Comparison of ENCODE assay signal across 30 mouse cellular contexts in the genomic region with DNA sequence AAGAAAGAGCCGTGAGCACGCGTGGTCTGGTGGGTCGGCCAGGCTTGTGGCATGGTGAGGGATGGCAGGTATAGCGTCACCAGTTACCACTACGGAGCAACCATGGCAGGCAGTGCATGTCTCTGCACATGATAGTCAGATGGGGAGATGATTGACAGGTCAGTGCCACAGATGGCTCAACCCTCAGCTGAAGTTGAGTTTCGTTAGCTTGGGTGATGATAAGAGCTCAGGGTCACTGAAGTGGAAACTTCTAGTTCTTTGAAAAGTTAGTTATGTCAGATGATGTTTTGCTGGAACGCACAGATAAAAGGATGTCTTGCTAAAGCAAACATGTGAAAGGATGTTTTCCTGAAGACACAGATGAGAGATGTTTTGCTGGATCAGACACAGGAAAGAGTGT. TPM values are rescaled to one million over a fixed set of nuclear protein-coding genes. Genes with fewer than 3 reads are reported as not detected.
DNase-seq lines count a peak whose midpoint lies in the region; ATAC-seq and TF ChIP-seq lines count a peak whose summit lies in the region.
"Had no signal": no experiment of that assay in that cellular context is flagged by ENCODE, and none has a peak within 500 bp of the region (broad histone marks: within the 10 kb centered on the region; RNA-seq: fewer than 3 reads in every experiment).

No protein-coding gene starts in this region.

- DNase-seq in midbrain, embryonic 11.5 days (ENCODE audit: low spot score, missing footprints): peak; percentile 2
- DNase-seq in G1E (ENCODE audit: low spot score): peak; percentile 39
- peak; percentile 19 for DNase-seq in MEL-GATA-1-ER (ENCODE audit: extremely low read depth, low read depth)
- no peak for DNase-seq in urinary bladder, adult 18-20 months (ENCODE audit: low spot score in 2 of 2)
- no peak for DNase-seq in gastrocnemius, postnatal 4 days (ENCODE audit: low spot score in 2 of 2)
- DNase-seq: adrenal gland, adult 2 months; adrenal gland, postnatal 10 days; adrenal gland, postnatal 25 days; B cell, adult 2 months; cerebellum, adult 11 months; cerebellum, adult 18-20 months; cerebellum, adult 8-10 months; cerebellum, adult 9-11 months; cerebellum, postnatal 14 days; cerebellum, postnatal 36 days; embryo, embryonic 11 days had no signal

- ATAC-seq in midbrain, embryonic 11.5 days (ENCODE audit: low FRiP score): no peak
- ATAC-seq in midbrain, embryonic 15.5 days (replicated peaks): no peak
- ATAC-seq in G1E (ENCODE audit: extremely low read depth, insufficient number of reproducible peaks, low FRiP score, poor library complexity, severe bottlenecking): peak; percentile 87
- ATAC-seq: CD4-positive, CD25-positive, alpha-beta regulatory T cell, adult 4 months; forebrain, embryonic 14.5 days; forebrain, embryonic 16.5 days had no signal

- no peak overlapping the region for H3K9ac ChIP-seq in midbrain, embryonic 11.5 days (ENCODE audit: low read length)
- no peak overlapping the region for H3K9ac ChIP-seq in midbrain, embryonic 15.5 days
- H3K9ac ChIP-seq: embryonic facial prominence, embryonic 13.5 days; embryonic facial prominence, embryonic 15.5 days; forebrain, embryonic 12.5 days had no signal

- no peaks in the 10 kb centered on the region for H3K36me3 ChIP-seq in midbrain, embryonic 11.5 days (ENCODE audit: control insufficient read depth, insufficient read depth, low read length)
- H3K36me3 ChIP-seq in midbrain, embryonic 15.5 days (replicated peaks): no peaks in the 10 kb centered on the region
- H3K36me3 ChIP-seq in G1E (replicated peaks): no peaks in the 10 kb centered on the region
- H3K36me3 ChIP-seq: embryonic facial prominence, embryonic 13.5 days; embryonic facial prominence, embryonic 15.5 days; forebrain, embryonic 10.5 days; forebrain, embryonic 12.5 days had no signal

- peaks cover 12% of the 10 kb centered on the region for H3K4me1 ChIP-seq in midbrain, embryonic 11.5 days (ENCODE audit: control insufficient read depth, insufficient read depth, low read length)
- peaks cover 13% of the 10 kb centered on the region for H3K4me1 ChIP-seq in midbrain, embryonic 15.5 days
- H3K4me1 ChIP-seq in G1E (ENCODE audit: insufficient read depth, low read depth, low read length): peaks cover 24% of the 10 kb centered on the region

- no peaks in the 10 kb centered on the region for H3K9me3 ChIP-seq in midbrain, embryonic 11.5 days (ENCODE audit: control insufficient read depth, low read length)
- H3K9me3 ChIP-seq in midbrain, embryonic 15.5 days: no peaks in the 10 kb centered on the region
- no peaks in the 10 kb centered on the region for H3K9me3 ChIP-seq in G1E (replicated peaks)
- H3K9me3 ChIP-seq: embryonic facial prominence, embryonic 13.5 days; embryonic facial prominence, embryonic 15.5 days; forebrain, embryonic 10.5 days; forebrain, embryonic 12.5 days had no signal

- H3K4me2 ChIP-seq in midbrain, embryonic 11.5 days: no peak overlapping the region
- H3K4me2 ChIP-seq in midbrain, embryonic 15.5 days: no peak overlapping the region
- H3K4me2 ChIP-seq: embryonic facial prominence, embryonic 13.5 days; embryonic facial prominence, embryonic 15.5 days; forebrain, embryonic 12.5 days had no signal

- no peak overlapping the region for H3K27ac ChIP-seq in midbrain, embryonic 11.5 days (ENCODE audit: low read depth, low read length)
- H3K27ac ChIP-seq in midbrain, embryonic 15.5 days: no peak overlapping the region
- H3K27ac ChIP-seq: embryonic facial prominence, embryonic 13.5 days; embryonic facial prominence, embryonic 15.5 days; forebrain, embryonic 10.5 days; forebrain, embryonic 12.5 days had no signal

- no peaks in the 10 kb centered on the region for H3K27me3 ChIP-seq in midbrain, embryonic 11.5 days (ENCODE audit: control insufficient read depth, insufficient read depth, low read length)
- H3K27me3 ChIP-seq in midbrain, embryonic 15.5 days (replicated peaks): no peaks in the 10 kb centered on the region
- H3K27me3 ChIP-seq in G1E (ENCODE audit: insufficient read depth, low read length): peaks cover 29% of the 10 kb centered on the region
- H3K27me3 ChIP-seq: embryonic facial prominence, embryonic 13.5 days; embryonic facial prominence, embryonic 15.5 days had no signal

- no peak for TF ChIP-seq CTCF in G1E (IDR thresholded peaks at IDR 0.05; ENCODE audit: low read depth, low read length)

- no peak overlapping the region for H3K4me3 ChIP-seq in midbrain, embryonic 11.5 days (ENCODE audit: low read depth, low read length)
- no peak overlapping the region for H3K4me3 ChIP-seq in midbrain, embryonic 15.5 days
- H3K4me3 ChIP-seq in G1E (ENCODE audit: low read depth, low read length): no peak overlapping the region
- H3K4me3 ChIP-seq: embryonic facial prominence, embryonic 13.5 days; embryonic facial prominence, embryonic 15.5 days; erythroblast, embryonic 14.5 days; forebrain, embryonic 10.5 days; forebrain, embryonic 12.5 days had no signal

- WGBS in midbrain, embryonic 11.5 days: 92% methylated on average over 8 of the region's 8 CpGs
- 90% methylated on average over 8 of the region's 8 CpGs for WGBS in midbrain, embryonic 15.5 days

RNA-seq across cellular contexts. Expression of a gene that starts 32.3 kb away (rescaled TPM):
- polyA plus RNA-seq in midbrain, embryonic 11.5 days (2014; fragmentation: Nextera tagmentation; extraction: Ambion mirVana): not detected in 2 replicates
- polyA plus RNA-seq in midbrain, embryonic 15.5 days (2015; fragmentation: Nextera tagmentation; extraction: Ambion mirVana): not detected in 2 replicates
- not detected in 2 replicates for total RNA-seq in G1E (2014; fragmentation: Nextera tagmentation)
- 0.05 TPM in 1 of 2 replicates, not detected in the other for total RNA-seq in G1E (2017)
- polyA plus RNA-seq in G1E (2012): not detected in 2 replicates
- total RNA-seq in gastrocnemius, postnatal 4 days (2021): not detected
- total RNA-seq: adrenal gland, adult 2 months; adrenal gland, postnatal 10 days; adrenal gland, postnatal 25 days; adrenal gland, postnatal 4 days; CH12.LX; common myeloid progenitor, adult 5-6 weeks had no signal
- polyA plus RNA-seq: adrenal gland, adult 2 months; brain, embryonic 14.5 days; CD4-positive, CD25-positive, alpha-beta regulatory T cell, adult 4 months; embryonic facial prominence, embryonic 11.5 days; embryonic facial prominence, embryonic 13.5 days; embryonic facial prominence, embryonic 15.5 days; erythroblast, embryonic 14.5 days; forebrain, embryonic 10.5 days; forebrain, embryonic 12.5 days; forebrain, embryonic 14.5 days; forebrain, embryonic 16.5 days had no signal

RNA-seq across cellular contexts. Expression of a gene that starts 40.2 kb away (rescaled TPM):
- polyA plus RNA-seq in midbrain, embryonic 11.5 days (2014; fragmentation: Nextera tagmentation; extraction: Ambion mirVana): 12.2 and 12.5 TPM in 2 replicates
- polyA plus RNA-seq in midbrain, embryonic 15.5 days (2015; fragmentation: Nextera tagmentation; extraction: Ambion mirVana): 11.5 and 12.8 TPM in 2 replicates
- total RNA-seq in G1E (2014; fragmentation: Nextera tagmentation) (8.5 and 9.1 TPM in 2 replicates), G1E (2017) (1.8 and 2.9 TPM in 2 replicates)
- polyA plus RNA-seq in G1E (2012): 1.3 and 1.8 TPM in 2 replicates
- total RNA-seq in gastrocnemius, postnatal 4 days (2021): 10 to 100 TPM in 1 of 2 experiments, 1 to 10 TPM in 1; 7.5 to 10.2 TPM

Comparison
In these comparisons a context has a peak if more than half of its experiments do, and no peak if none do; other contexts are left out.
1. DNase-seq: peak in midbrain, embryonic 11.5 days (single experiment), G1E (single experiment) and MEL-GATA-1-ER (single experiment); none in urinary bladder, adult 18-20 months (0 of 2) and gastrocnemius, postnatal 4 days (0 of 2).